Mouse (Mus musculus) liver, adult 2 months (tissue): Measurements from ENCODE around the gene Rnf223.

Experiments used
- CTCF ChIP-seq: fragments of 200-500 bp; IDR thresholded peaks from 2 replicates; pipeline ENCODE4 v1.5.1; 2011; ENCODE audit warnings: low read depth, low read length, control low read depth
- POLR2A ChIP-seq: fragments of 200-500 bp; IDR thresholded peaks from 2 replicates; pipeline ENCODE4 v1.6.1; 2011; ENCODE audit warnings: low read length, control low read depth; ENCODE audit not compliant: insufficient read depth; ENCODE audit errors: extremely low read depth

GRCm38 (mm10) chr4:156101481-156101903, 28.8 kb upstream of the Rnf223 start:
- TF ChIP-seq CTCF: no peak
- no peak for TF ChIP-seq POLR2A
